Mouse (Mus musculus): ENCODE measurements at regions not wholly inside any gene's neighbourhood (a gene's known extent, or its start where the extent isn't known, plus 50 kb on each side); places are given as distances from the start of the nearest gene placed in this dataset.

GRCm38 (mm10) chr8:87350471-87350870, 121.9 kb downstream of the Cbln1 start:
- CTCF ChIA-PET = no interaction called here

DNA sequence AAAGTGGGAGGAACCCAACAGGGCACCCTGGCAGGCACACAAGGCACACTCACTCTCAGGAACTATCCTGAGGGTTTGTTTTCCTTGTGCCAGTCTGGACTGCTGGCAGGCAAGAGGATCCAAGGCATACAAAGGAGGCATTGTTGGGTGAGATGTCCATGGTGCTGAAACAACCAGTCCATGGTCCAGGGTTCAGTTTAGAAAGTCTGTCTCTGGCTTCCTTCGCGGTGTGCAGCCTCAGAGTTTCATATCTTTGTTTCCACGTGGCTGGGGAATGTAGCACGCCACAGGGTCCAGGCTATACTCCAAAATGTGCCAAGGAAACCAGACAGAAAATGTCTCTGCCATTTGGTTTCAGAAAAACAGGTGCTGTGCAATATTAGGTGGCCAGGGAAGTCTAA, 122.6 kb downstream of the Cbln1 start:
- DNase-seq (ENCODE audit: low read depth, low spot score) (no peak), ATAC-seq (no peak)
- H3K27me3 ChIP-seq = peaks cover 25% of the 10 kb centered on the region
- in situ Hi-C loops (cut with MboI; ENCODE audit: low pct_unique_long_range_greater_than_20kb) = no loop called here
- POLR2A ChIA-PET = interaction anchor here (0.6 kb wide), 1 partner anchor 150 kb away, joined by 3 read pairs; no protein-coding TSS in a partner anchor
- CTCF ChIA-PET = no interaction called here
- no peak for TF ChIP-seq CTCF (IDR thresholded peaks at IDR 0.05)

More at GRCm38 (mm10) chr8:87350471-87350870, 121.9 kb downstream of the Cbln1 start:
- TF ChIP-seq CTCF (IDR thresholded peaks at IDR 0.05) = no peak
- DNase-seq (ENCODE audit: low read depth, low spot score) = no peak
- POLR2A ChIA-PET = no interaction called here
- H3K27me3 ChIP-seq = peaks cover 26% of the 10 kb centered on the region
- no peak for ATAC-seq
- in situ Hi-C loops (cut with MboI; ENCODE audit: low pct_unique_long_range_greater_than_20kb) = no loop called here

DNA sequence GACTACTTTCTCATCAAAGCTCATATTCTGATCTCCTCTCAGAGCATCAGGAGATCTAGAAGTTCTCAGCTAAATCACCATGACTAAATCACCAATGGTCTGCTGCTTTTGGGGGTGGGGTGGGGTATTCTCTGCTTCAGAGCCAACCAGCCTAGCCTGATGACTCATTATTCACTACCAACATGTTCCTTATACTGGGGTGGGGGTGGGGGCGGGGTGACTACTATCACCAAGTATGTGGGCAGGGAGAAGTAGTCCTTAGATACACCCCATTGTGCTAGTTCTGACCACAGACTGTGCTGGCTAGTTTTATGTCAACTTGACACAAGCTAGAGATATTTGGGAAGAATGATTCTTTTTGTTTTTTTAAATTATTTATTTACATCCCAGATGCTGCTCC, 143.0 kb downstream of the Cbln1 start:
- CTCF ChIA-PET = no interaction called here

DNA sequence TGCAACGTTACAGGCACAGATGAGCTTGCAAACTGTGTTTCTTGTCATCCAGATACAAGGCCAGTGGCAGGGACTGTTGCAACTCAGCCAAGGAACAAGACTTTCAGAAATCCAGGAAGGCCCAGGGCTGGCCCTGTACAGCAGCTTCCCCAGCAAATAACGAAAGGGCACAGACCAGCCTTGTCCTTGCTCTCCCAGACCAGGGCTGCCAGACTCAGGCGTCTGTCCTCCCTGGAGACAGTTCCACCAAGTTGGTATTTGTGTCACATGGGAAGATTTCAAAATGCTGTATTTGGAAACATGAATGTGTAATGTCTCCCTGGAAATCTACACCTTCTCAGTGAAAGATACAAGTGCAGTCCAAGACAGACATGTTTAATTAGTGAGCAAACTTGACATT, 157.8 kb downstream of the Cbln1 start:
- ATAC-seq (no peak), DNase-seq (ENCODE audit: low read depth, low spot score) (no peak)
- ChIA-PET CTCF (no interaction called here), POLR2A (no interaction called here)
- in situ Hi-C loops (cut with MboI; ENCODE audit: low pct_unique_long_range_greater_than_20kb) = no loop called here
- TF ChIP-seq CTCF (IDR thresholded peaks at IDR 0.05) = no peak
- peaks cover 25% of the 10 kb centered on the region for H3K27me3 ChIP-seq

More for the DNA sequence above, 143.0 kb downstream of the Cbln1 start:
- TF ChIP-seq CTCF (IDR thresholded peaks at IDR 0.05) = no peak
- POLR2A ChIA-PET = no interaction called here
- ATAC-seq (no peak), DNase-seq (ENCODE audit: low read depth, low spot score) (no peak)
- H3K27me3 ChIP-seq = peaks cover 7% of the 10 kb centered on the region
- in situ Hi-C loops (cut with MboI; ENCODE audit: low pct_unique_long_range_greater_than_20kb) = no loop called here

DNA sequence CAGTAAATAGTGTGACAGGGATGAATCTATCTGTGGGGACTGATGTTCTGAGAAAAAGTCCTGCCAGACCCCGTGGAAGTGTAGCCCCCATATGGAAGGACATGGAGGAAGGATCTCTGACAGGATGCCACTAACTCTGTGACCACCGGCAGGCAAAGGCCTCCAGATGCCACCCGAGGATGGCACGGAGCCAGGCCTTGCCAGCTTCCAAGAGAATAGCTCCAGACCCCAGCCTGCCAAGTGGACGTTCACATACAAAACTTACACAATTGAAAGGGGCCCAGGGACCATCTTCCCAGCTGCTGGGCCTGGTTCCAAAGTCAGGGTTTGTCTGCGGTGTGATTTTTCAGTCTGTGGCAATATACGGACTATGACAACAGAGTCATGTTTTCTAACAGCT, 161.1 kb downstream of the Cbln1 start:
- DNase-seq (ENCODE audit: low read depth, low spot score) (no peak), ATAC-seq (no peak)
- peaks cover 12% of the 10 kb centered on the region for H3K27me3 ChIP-seq
- ChIA-PET CTCF (no interaction called here), POLR2A (no interaction called here)
- in situ Hi-C loops (cut with MboI; ENCODE audit: low pct_unique_long_range_greater_than_20kb) = no loop called here
- TF ChIP-seq CTCF (IDR thresholded peaks at IDR 0.05) = no peak

DNA sequence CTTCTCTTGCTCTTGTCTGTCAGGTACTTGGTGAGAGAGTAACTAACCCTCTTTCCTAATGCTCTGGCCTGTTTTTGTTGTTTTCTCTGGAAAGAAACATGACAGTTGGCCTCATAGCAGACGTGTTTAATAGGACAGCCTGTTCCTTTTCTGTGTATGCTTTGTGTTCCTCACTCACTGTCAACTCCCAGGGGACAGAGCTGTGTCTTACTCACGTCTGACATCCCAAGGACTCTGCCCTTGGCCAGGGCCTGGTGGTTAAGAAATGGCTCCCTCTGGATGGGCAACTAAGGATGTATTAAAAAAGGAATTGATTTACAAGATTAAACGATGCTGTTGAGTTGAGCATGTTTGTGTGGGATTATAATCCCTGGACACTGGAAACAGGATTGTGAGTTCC, 164.1 kb downstream of the Cbln1 start:
- ChIA-PET POLR2A (no interaction called here), CTCF (no interaction called here)
- in situ Hi-C loops (cut with MboI; ENCODE audit: low pct_unique_long_range_greater_than_20kb) = no loop called here
- DNase-seq (ENCODE audit: low read depth, low spot score) = no peak
- ATAC-seq = no peak
- peaks cover 4% of the 10 kb centered on the region for H3K27me3 ChIP-seq
- no peak for TF ChIP-seq CTCF (IDR thresholded peaks at IDR 0.05)

GRCm38 (mm10) chr8:87305001-87305400, 167.4 kb downstream of the Cbln1 start:
- in situ Hi-C loops (cut with MboI; ENCODE audit: low pct_unique_long_range_greater_than_20kb) = no loop called here
- CTCF ChIA-PET = no interaction called here
- no peak for DNase-seq (ENCODE audit: low read depth, low spot score)

DNA sequence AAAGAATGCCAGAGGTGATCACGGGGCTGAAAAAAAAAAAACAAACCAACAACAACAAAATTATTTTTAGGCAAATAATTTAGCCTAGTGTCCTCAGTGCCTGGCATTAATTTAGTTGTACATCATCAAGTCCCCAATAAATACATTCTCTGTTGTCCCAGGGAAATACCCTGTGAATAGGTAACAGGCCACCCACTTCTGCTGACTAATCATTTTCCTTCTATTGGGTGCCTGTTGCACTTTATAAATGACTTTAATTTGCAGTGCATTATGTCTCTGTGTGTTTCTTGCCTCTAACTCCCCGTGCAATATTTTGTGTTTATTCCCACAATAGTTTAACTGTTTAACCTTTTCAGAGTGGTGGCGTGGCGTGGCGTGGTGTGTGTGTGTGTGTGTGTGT, 168.9 kb downstream of the Cbln1 start:
- ATAC-seq = no peak
- CTCF ChIA-PET = no interaction called here

More at GRCm38 (mm10) chr8:87305001-87305400, 167.4 kb downstream of the Cbln1 start:
- POLR2A ChIA-PET = no interaction called here
- H3K27me3 ChIP-seq = no peaks in the 10 kb centered on the region
- ATAC-seq = no peak
- TF ChIP-seq CTCF (IDR thresholded peaks at IDR 0.05) = no peak

DNA sequence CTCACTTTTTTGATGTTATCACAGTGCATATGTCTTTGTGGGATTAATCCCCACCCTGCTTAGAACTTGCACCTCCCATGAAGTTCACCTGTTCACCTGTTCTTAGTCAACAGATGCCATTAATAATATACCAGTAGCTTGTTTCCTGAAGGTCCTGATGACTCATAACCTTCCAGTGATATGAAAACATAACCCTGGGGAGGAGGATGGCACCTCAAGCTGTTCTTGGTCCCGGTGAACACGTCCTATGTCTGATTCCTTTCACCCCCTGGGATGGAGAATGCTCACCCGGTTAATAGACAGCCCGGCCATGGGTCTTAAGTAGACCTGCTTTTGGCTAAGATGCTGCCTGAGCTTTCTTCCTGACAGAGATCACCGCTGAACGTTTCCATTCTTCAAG, 174.6 kb downstream of the Cbln1 start:
- no peak for TF ChIP-seq CTCF (IDR thresholded peaks at IDR 0.05)
- DNase-seq (ENCODE audit: low read depth, low spot score) (no peak), ATAC-seq (no peak)
- POLR2A ChIA-PET = no interaction called here
- CTCF ChIA-PET = no interaction called here
- in situ Hi-C loops (cut with MboI; ENCODE audit: low pct_unique_long_range_greater_than_20kb) = no loop called here
- H3K27me3 ChIP-seq = peaks cover 18% of the 10 kb centered on the region

More for the DNA sequence above, 168.9 kb downstream of the Cbln1 start:
- in situ Hi-C loops (cut with MboI; ENCODE audit: low pct_unique_long_range_greater_than_20kb) = no loop called here
- TF ChIP-seq CTCF (IDR thresholded peaks at IDR 0.05) = no peak
- peaks cover 6% of the 10 kb centered on the region for H3K27me3 ChIP-seq
- POLR2A ChIA-PET = no interaction called here
- no peak for DNase-seq (ENCODE audit: low read depth, low spot score)

DNA sequence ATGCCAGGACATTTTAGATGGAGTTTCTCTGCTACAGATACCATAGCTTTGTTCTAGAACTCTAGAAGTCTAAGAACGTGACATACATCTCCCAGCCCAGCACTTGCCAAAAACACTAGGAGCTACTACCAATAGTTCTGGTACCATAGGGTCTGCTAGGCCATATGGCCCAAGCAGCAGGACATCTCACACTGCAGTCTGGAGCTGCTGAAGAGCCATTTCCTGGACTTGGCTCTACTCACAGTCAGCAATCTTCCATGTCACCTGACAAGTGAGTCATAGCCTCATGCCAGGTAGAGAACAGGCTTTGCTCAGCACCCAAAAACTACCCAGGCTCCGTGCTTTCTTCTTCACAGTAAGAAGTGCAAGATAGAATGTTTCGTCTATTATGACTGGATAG, 175.1 kb downstream of the Cbln1 start:
- DNase-seq (ENCODE audit: low read depth, low spot score) (no peak), ATAC-seq (no peak)
- no peak for TF ChIP-seq CTCF (IDR thresholded peaks at IDR 0.05)
- POLR2A ChIA-PET = no interaction called here
- CTCF ChIA-PET = interaction anchor here (1.0 kb wide), 1 partner anchor 11 kb away, joined by 3 read pairs; no protein-coding TSS in a partner anchor
- peaks cover 18% of the 10 kb centered on the region for H3K27me3 ChIP-seq
- in situ Hi-C loops (cut with MboI; ENCODE audit: low pct_unique_long_range_greater_than_20kb) = no loop called here

DNA sequence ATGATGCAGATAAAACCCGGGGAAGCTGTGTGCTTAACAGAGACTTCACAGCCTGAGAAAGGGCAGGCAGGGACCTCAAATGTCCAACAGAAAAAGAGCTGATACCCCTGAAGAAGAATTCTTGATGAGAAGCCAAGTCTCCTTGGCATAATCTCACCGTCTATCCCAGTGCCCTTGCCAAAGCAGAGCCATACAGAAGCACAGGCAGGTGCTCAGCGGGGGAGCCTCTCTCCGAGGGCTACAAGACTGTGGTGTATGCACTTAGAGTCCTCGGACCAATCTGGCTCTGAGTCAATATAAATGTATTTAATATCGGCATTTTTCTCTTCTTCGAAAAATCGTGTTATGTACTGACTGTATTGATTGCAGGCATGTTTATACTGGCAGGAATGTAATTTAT, 186.3 kb downstream of the Cbln1 start:
- DNase-seq (ENCODE audit: low read depth, low spot score) = no peak
- ATAC-seq = no peak
- peaks cover 30% of the 10 kb centered on the region for H3K27me3 ChIP-seq
- ChIA-PET CTCF (interaction anchor here (0.6 kb wide), 1 partner anchor 11 kb away, joined by 3 read pairs; no protein-coding TSS in a partner anchor), POLR2A (no interaction called here)
- TF ChIP-seq CTCF (IDR thresholded peaks at IDR 0.05) = no peak
- in situ Hi-C loops (cut with MboI; ENCODE audit: low pct_unique_long_range_greater_than_20kb) = no loop called here

DNA sequence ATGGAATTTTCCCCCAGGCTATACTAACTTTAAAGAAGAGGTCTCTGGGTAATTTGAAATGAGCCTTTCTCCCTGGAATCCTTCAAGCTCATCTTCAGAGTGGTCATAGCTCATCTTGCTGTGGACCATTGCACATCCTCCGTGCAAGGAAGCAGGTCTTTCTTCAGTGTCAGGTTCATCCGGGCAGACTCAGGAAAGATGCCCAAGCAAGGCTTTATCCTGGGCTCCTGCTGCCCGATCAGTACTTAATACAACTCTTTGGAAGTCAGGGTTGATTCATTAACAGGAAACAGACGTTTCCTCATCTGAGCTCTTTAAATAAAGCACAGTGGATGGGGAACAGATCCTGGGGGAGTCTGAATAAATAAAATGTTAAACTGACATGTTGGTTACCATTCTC, 188.1 kb downstream of the Cbln1 start:
- POLR2A ChIA-PET = no interaction called here
- no peak for TF ChIP-seq CTCF (IDR thresholded peaks at IDR 0.05)
- CTCF ChIA-PET = interaction anchor here (1.6 kb wide), 1 partner anchor 12 kb away, joined by 4 read pairs; no protein-coding TSS in a partner anchor
- DNase-seq (ENCODE audit: low read depth, low spot score) (no peak), ATAC-seq (no peak)
- in situ Hi-C loops (cut with MboI; ENCODE audit: low pct_unique_long_range_greater_than_20kb) = no loop called here
- peaks cover 23% of the 10 kb centered on the region for H3K27me3 ChIP-seq
